Mouse (Mus musculus): ENCODE measurements around the gene Ankrd13a.
A peak's percentile ranks its signal among the peaks of the same experiment; 100 is the strongest.

Gene Ankrd13a

DNA sequence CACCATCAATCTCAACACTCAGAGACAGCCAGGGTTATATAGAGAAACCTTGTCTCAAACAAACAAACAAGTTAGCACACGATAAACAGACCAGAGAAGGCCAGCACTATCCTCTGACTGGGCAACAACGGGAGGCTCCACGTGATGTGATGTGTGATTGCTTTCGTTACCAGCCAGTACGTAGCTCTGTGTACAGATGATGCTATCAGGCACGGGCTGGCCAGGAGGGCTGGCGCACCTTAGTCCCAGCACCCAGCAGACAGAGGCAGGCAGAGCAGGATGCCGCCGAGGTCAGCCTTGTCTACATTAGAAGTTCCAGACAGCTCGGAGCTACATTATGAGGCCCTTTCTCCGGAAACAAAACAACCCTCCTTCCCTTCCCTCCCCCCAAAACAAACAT, 25.4 kb downstream of the Ankrd13a start:
- no peak for DNase-seq (ENCODE audit: low read depth, low spot score)

DNA sequence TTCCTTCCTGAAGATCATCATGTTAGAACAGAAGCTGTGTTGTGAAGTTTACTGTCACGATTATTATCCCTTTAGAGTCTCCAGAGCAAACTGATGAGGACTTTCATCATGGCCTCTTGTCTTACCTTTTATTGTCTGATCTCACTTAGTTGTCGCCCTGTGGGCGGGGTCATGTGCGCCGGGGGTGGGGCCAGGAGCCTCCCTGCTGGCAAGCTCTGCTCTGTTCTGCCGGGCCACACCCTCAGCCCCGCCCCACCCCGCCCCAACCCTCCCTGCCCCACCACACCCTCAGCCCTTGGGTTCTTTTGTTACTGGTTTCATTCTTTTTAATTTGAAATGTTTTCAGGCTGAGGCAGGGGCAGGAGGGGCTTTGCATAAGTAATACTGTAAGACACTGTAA, 26.6 kb downstream of the Ankrd13a start:
- no peak for DNase-seq (ENCODE audit: low read depth, low spot score)

DNA sequence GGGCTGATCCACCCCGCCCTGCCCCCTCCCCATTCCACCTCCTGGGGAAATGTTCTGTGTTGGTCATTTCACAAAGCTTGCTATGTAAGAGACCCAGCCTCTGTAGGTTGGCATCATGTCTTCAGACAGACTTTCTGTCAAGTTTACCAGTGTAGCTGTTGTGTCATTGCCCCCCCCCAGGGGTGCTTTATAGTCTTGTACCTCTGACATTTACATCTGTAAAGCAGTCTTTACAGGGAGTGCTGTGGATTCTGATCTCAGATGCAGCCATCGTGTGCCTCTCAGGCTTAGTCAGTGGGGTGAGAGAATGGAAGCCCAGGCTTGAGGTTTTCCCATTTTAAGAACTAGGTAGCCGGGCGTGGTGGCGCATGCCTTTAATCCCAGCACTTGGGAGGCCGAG, 27.4 kb downstream of the Ankrd13a start:
- no peak for DNase-seq (ENCODE audit: low read depth, low spot score)

DNA sequence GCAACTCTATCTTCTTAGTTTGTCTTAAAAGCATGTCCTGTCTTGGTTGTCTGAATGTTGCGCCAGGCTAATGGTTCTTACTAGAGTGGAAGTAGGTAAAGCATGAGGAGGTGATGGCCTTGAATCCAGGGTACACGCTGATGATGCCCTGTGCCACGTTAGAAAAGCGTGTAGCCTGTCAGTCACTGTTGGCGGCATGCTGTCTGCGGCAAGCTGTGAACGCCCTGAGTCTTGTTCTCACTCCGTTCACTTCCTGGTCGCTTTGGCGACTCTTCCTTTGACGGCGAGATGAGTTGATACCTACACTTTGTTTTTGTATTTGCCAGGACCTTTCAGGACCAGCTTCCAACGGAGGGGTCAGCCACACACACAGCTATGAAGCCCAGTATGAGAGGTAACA, 28.8 kb downstream of the Ankrd13a start:
- DNase-seq (ENCODE audit: low read depth, low spot score) = no peak

DNA sequence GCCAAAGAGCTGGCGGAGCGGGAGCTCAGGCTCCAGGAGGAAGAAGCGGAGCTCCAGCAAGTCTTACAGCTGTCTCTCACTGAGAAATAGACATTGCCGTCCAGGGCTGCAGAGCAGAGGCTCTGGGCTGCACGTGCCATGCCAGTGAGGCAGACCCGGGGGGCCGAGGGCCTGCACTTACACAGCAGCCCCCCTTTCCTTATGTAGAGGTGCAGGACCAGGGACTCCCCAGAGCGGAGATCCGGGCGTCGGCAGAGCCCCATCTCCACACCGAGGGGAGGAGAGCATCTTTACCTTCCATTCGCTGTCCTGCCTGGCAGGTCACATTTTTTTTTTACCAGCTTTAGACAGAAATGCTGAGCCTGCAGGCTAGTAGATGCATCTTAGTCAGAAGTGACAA, 29.9 kb downstream of the Ankrd13a start:
- no peak for DNase-seq (ENCODE audit: low read depth, low spot score)

DNA sequence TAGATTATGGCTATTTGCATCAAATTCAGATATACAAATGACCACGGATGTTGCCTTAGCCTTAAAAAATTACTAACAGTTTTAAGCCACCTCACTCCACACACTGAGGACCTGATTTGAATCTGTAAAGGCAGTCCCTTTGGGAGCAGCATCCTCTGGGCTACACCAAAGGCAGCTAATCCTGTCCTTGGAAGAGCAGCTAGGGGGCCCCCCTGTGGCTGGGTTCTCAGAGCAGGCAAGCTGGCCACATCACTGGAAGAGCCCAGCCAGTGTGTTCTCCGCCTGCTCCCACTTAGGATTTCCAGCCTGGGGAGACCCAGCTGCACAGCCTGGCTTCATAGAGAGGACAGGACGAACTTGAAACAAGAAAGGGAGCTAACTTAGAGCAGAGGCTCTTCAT, 30.5 kb downstream of the Ankrd13a start:
- DNase-seq (ENCODE audit: low read depth, low spot score) = no peak

DNA sequence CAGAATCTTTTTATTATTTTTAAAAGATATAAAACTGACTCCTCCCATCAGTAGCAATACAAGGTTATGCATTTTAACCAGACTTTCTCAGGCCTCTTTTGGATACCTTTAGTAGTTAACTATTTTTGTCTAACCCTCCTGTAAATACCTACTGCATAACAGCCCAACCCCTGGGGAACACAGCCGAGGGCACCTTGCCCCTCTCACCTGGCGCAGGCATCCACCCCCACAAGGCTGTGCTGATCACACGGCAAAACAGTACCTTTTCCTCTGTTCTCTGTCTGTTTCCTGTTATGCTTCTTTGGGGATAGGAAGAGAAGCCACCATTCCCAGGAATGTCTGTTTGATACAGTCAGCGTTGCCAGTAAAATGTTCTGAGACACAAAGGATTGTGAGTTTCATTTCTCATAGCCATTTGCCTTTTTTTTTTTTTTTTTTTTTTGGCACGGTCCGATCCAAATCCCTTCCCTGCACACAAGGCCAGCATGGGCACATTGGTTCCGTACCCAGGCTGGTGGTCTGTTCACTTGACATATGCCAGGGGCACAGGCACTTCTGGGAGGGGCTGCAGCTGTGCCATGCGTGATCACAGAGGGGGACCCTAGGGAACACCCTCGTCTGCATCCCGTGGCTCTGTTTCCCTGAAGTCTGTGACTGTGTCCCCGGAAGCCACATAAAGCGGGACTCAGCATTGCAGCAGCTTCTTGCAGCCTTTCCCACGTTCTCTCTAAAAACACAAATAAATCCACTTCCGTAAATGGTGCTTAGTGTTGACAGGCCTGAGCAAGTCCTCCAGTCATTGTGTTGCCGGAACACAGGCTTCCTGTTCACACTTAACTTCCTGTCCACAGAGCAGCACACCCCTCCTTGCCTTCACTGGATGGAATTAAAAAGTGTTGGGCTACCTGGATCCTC, 31.2 kb downstream of the Ankrd13a start:
- DNase-seq (ENCODE audit: low read depth, low spot score) = no peak

DNA sequence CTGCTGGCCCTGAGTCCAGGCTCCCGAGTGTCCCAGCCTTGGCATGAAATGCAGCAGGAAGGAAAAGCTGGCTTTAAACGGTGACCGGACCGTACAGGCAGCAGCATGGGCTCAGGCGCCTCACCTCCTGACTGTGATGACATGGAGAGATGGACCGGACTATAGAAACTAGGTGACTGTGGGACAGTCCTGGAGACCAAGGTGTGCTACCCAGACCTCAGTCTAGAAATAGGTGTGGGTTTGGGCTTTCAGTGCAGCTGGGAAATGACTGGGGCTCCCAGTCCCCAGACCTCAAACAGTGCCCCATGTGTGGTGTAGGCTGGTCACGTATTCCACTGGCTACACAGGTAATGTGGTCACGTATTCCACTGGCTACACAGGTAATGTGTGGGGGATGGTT, 32.2 kb downstream of the Ankrd13a start:
- DNase-seq (ENCODE audit: low read depth, low spot score) = no peak

DNA sequence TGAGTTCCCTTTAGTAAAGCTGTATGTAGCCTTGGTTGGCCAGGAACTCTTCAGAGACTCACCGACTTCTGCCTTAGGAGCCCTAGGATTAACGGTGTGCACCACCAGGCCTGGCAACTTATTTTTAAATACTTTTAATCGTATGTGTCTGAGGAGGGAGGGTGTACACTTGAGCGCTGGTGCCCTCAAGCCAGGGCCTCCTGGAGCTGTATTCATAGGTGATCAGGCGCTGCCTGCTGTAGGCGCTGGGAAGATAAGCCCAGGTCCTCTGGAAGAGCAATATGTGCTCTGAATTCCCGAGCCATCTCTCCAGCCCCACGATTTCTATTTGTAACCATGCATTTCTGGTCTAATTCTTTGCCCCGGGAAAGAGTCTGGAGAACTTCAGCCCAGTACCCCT, 32.6 kb downstream of the Ankrd13a start:
- no peak for DNase-seq (ENCODE audit: low read depth, low spot score)

DNA sequence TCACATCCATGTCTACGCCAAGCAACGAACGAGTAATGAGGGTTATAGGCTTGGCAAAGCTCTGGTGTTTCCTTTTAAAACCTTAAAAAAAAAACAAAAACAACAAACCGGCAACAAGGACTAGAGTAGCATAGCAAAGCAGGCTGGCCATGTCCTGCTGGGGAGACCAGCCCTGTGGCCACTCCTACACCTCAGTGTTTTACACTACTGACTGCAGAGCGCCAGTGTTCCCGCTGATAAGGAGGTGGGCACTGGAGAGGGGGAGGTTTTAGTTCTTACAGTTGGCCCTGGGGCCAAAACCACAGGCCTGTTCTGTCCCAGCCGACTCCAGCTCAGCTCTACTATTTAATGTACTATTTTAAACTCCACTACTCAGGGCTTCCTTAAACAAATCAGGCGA, 33.0 kb downstream of the Ankrd13a start:
- DNase-seq (ENCODE audit: low read depth, low spot score) = no peak

DNA sequence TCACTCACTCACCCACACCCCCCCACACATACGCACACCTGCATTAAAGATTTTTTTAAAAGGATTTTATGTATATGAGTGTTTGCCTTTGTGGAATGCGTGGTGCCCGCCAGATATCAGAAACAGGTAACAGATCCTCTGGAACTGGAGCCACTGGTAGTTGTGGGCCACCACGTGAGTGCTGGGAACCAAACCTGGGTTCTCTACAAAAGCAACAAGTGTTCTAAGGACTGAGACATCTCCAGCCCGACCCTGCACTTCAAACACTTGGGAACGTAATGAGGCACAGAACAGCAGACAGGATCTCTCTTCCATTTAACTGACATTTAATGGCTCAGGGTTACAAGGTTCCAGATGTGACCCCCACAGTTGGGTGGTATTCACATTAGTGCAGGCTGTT, 33.4 kb downstream of the Ankrd13a start:
- DNase-seq (ENCODE audit: low read depth, low spot score) = no peak

DNA sequence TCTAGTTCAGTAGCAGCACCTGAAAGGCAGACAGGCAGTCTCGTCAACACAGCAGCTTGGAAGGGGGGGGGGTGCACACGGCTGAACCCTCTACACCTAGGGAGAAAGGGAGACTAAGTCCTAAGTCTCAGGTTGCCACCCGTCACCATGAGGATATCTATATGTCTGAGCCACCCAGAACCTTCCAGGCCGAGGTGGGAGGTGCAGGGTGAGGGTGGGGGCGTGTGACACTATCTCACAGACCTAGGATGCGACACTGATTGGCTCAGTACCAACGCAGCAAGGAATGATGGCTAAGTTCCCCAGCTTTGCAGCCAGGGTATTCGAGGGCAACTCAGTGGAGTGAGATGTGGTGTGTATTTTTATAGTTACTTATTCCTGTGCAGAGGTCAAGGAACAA, 33.9 kb downstream of the Ankrd13a start:
- no peak for DNase-seq (ENCODE audit: low read depth, low spot score)

DNA sequence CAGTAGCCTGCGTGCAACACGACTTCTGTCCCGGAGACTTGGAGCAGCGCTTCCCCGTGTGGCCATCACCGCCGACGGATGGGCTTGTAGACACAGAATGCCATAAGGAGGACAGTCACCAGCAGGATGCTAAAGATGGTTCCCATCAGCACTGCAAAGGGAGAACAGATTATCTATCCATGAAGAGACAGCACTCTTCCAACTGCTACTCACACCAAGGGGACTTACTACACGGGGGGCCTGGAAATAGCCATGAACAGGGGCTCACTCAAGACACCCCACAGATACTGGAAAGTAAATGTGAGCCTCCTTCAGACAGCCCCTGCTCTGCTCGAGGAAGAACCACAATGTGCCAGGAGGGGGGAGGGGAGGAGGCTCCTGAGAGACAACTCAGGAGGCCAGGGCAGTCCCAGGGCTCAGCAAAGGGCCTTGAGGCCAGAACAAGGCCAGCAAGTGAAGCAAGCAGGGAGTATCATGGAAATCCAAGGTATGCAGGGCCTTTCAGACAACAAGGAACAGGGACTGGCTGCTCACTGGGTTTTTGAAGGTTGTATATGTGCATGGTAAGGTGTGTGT, 34.8 kb downstream of the Ankrd13a start:
- DNase-seq (ENCODE audit: low read depth, low spot score) = no peak

DNA sequence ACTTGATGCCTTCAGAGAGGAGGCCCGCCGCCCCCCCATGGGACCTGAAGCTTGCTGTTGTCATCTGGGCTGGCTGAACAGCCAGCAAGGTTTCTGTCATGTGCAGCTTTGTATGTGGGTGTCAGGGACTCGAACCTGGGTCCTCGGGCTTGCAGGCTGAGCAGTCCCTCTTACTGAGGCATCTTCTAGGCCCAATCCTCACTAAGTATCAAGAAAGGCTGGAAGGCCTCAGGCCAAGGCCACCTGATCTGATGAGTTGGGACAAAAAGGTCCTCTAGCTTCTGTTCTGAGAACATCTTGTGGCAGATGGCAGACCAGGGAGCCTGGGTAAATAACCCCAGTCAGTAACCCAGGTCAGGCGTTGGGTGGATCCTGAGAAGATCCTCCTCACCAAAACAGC, 35.3 kb downstream of the Ankrd13a start:
- DNase-seq (ENCODE audit: low read depth, low spot score) = no peak

DNA sequence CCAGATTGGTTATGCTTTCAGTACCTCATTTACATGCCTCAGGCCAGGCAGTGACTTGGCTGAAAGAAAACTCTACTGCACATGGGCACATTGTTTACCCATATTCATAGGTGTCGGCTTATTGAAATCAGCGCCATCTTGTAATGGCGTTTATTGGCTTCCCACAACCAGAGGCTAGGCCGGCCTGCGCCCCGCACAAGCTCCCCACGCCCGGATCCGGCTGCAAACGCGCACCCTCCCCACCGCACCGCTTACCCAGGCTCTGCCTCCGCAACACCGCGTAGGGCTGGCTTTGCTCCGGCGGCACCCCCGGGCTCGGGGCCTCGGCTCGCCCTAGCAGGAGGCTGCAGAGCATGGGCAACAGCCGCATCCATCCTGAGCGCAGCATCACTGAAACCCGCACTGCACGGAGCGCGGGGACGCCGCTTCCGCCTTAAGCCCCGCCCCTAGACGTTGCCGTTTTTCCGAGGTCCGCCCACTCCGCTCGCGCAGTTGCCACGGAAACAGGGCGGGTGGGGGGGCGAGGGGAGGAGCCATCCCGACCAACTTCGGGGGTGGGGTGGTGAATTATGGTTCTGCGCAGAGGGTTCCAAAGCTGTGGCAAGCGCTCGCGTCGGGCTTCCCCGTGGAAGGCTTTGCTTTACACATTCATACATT, 39.2 kb downstream of the Ankrd13a start:
- peak; percentile 85 for DNase-seq (ENCODE audit: low read depth, low spot score)

DNA sequence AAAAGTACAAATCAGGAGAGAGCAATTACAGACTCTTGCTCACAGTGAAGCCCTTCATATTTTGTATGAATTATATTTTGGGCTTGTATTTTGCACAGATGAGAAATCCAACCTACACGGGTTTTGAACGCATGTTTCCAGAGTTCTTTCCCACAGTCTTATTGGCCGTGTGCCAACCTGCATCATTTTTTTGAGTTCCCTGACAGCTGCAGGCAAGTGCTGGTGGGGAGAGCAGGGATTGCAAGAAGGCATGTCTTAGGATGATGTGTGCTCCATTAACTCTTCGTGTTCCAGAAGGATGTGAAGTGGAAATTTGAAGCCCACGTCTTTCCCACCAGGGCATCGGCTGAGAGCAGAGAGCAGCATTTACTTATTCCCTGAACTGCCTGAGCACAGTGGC, 42.1 kb downstream of the Ankrd13a start:
- DNase-seq (ENCODE audit: low read depth, low spot score) = no peak

DNA sequence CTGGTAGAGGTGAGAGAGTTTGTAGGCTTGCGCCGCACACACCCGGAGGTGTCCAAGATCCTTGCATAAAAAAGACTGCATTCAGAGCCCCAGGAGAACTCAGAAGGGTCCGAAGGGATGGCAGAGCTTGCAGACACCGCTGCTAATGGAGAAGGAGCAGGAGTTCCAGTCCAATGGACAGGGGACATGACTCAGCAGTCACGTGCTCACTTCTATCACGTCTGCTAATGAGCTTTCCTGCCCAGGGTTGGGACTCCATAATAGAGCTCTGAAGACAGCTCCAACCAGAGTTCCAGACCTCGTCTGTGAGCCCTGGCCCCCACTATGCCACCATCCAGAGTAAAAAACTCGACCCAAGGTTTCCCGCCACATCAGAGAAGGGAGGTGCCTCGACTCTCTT, 43.6 kb downstream of the Ankrd13a start:
- no peak for DNase-seq (ENCODE audit: low read depth, low spot score)

DNA sequence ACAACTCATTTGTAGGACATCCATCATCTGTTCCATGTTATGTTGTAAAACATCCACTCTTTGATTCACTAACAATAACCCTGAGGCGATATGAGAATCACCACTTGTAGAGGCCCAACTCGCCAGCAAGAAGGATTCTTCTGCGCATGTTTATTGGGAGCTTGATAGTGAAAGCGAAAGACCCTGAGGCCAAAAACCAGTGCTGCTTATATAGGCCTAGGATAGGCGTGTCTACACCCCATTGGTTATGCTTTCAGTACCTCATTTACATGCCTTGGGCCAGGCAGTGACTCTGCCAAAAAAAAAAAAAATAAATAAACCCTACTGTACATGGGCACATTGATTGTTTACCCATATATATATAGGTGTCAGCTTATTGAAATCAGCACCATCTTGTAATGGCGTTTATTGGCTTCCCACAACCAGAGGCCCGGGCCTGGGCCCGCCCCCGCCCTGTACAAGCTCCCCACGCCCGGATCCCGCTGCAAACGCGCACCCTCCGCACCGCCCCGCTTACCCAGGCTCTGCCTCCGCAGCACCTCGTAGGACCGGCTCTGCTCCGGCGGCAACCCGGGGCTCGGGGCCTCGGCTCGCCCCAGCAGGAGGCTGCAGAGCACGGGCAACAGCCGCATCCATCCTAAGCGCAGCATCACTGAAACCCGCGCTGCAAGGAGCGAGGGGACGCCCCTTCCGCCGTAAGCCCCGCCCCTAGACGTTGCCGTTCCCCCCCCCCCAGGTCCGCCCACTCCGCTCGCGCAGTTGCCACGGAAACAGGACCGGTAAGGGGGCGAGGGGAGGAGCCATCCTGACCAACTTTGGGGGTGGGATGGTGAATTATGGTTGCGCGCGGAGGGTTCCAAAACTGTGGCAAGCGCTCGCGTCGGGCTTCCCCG, 48.6 kb downstream of the Ankrd13a start, which contains the start of gene 1500011B03Rik:
Gene 1500011B03Rik, minus strand, starts transcription at position 673 of the 893 bp plus-strand sequence.
- DNase-seq (ENCODE audit: low read depth, low spot score) = peak; percentile 78

DNA sequence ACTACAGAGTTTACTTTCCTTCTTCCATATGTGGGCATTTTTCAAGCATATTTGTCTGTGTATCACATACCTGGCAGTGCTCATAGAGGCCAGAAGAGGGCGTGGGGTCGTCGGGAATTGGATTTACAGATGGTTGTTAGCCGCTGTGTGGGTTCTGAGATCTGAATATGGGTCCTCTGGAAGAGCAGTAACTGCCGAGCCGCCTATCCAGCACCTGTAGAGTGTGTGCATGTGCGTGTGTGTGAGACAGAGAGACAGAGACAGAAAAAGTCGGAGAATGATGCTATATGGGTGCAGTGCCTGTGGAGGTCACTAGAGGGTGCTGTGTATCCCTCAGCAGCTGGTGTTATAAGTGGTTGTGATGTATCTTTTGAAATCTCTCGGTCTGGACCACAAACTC, 49.7 kb downstream of the Ankrd13a start:
- DNase-seq (ENCODE audit: low read depth, low spot score) = no peak

DNA sequence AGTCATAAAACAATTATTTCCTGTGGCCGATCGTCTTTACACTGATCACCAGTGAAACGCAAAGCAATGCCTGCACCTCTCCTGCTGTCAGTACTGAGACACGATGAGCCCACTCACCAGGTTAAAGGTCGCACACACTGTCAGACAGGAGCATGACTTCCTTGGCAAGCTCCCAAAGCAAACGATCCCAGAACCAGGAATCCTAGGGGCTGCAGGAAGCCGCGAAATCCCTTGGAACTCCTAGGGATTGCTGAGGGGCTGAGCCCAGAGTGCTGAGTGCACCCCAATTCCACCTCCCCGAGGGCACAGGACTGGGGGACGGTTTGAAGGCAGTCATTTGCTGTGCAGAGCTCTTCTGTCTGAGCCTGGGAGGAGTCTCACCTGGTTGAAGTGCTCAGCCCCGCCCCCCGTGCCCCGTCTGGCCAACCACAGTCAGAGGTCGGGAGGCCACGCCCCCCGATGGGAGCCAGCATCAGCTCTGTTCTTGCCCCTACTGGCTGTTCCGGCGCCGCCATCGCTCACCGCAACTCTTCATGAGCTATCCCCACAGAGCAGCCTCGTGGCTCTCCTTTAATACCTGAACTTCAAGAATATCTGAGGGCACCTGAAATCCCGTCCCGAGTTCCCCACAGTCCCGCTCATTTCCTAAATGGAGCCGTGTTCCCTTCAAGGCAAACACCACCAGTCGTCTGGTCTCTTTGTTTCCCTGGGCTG, 51.7 kb downstream of the Ankrd13a start:
- peak; percentile 66 for DNase-seq (ENCODE audit: low read depth, low spot score)

DNA sequence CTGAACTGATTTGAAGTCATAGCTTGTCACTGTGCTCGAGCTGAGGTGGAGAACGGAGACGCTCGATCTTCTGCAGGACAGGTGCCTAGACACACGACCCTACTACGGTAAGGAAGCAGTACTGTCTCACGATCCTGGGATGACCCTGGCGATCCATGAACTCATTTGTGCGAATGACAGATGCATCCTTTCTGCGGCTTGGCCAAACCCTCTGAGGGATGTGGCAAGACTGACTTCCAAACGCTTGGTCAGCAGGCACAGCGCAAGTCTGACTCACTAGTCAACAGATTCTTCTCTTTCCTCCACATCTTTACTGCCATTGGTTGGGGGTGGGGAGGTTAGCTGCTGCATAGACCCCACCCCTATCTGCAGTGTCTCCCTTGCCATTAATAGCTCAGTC, 53.0 kb downstream of the Ankrd13a start:
- no peak for DNase-seq (ENCODE audit: low read depth, low spot score)

Data from brain, embryonic 18.5 days (tissue).